Mouse (Mus musculus) ES-E14 (cell line): ENCODE data around the gene Tepp. TPM values are rescaled to one million over a fixed set of nuclear protein-coding genes. Genes with fewer than 3 reads are reported as not detected.

ENCODE experiments used
- DNase-seq: peaks from one replicate; pipeline ENCODE4 v3.0.0-alpha.2; 2013; ENCODE audit warnings: low read depth, low spot score
- H3K27ac ChIP-seq: 2 replicates; pipeline ENCODE4 v1.5.1; 2012; ENCODE audit warnings: low read depth, mild to moderate bottlenecking, low read length, moderate library complexity, mixed read lengths; ENCODE audit not compliant: poor library complexity, insufficient read depth, severe bottlenecking
- H3K36me3 ChIP-seq: 2 replicates; pipeline ENCODE4 v1.6.1; 2012; ENCODE audit warnings: mild to moderate bottlenecking, low read length, moderate library complexity, mixed read lengths; ENCODE audit not compliant: control insufficient read depth, poor library complexity, insufficient read depth, severe bottlenecking
- H3K4me1 ChIP-seq, 2 experiments: fragments of 150-350 bp in 1 of 2; sonication (generic) in 1 of 2; 2 replicates each; pipeline ENCODE4 v1.6.1; 2012; ENCODE audit warnings: low read length in 2 of 2, mild to moderate bottlenecking in 1 of 2, mixed read lengths in 1 of 2; ENCODE audit not compliant: control insufficient read depth in 2 of 2, insufficient read depth in 2 of 2, poor library complexity in 1 of 2
- H3K4me3 ChIP-seq, 2 experiments: fragments of 150-350 bp in 1 of 2; sonication (generic) in 1 of 2; 2 replicates each; pipeline ENCODE4 v1.5.1; 2012; ENCODE audit warnings: low read length in 2 of 2, low read depth in 1 of 2, mild to moderate bottlenecking in 1 of 2, mixed read lengths in 1 of 2; ENCODE audit not compliant: insufficient read depth in 1 of 2, poor library complexity in 1 of 2, severe bottlenecking in 1 of 2
- H3K9ac ChIP-seq: 2 replicates; pipeline ENCODE4 v1.6.1; 2012; ENCODE audit warnings: low read depth, mild to moderate bottlenecking, low read length, mixed read lengths; ENCODE audit not compliant: poor library complexity, insufficient read depth, severe bottlenecking
- H3K9me3 ChIP-seq: fragments of 150-350 bp; sonication (generic); 2 replicates; pipeline ENCODE4 v1.6.1; 2012; ENCODE audit warnings: low read depth, mild to moderate bottlenecking, low read length; ENCODE audit not compliant: control insufficient read depth, insufficient read depth
- CHD2 ChIP-seq: IDR thresholded peaks from 2 replicates; pipeline ENCODE4 v1.6.1; 2014; ENCODE audit warnings: mild to moderate bottlenecking, low read depth, low read length, inconsistent platforms
- HCFC1 ChIP-seq: IDR thresholded peaks from 2 replicates; pipeline ENCODE4 v1.6.1; 2012; ENCODE audit warnings: low read length, inconsistent platforms, borderline replicate concordance; ENCODE audit not compliant: insufficient read depth
- MAFK ChIP-seq: IDR thresholded peaks from 2 replicates; pipeline ENCODE4 v1.6.1; 2014; ENCODE audit warnings: mild to moderate bottlenecking, low read depth, low read length, inconsistent platforms; ENCODE audit not compliant: insufficient read depth
- ZC3H11A ChIP-seq: IDR thresholded peaks from 2 replicates; pipeline ENCODE4 v1.6.1; 2012; ENCODE audit warnings: low read depth, mild to moderate bottlenecking, inconsistent platforms, low read length, borderline replicate concordance
- ZNF384 ChIP-seq: IDR thresholded peaks from 2 replicates; pipeline ENCODE4 v1.6.1; 2012; ENCODE audit warnings: low read depth, low read length, inconsistent platforms
- in situ Hi-C, 2 experiments: fragments of 600-800 bp; cut with MboI; formaldehyde crosslinking; loops; one replicate each; pipeline ENCODE4 v1.15.1; 2025; ENCODE audit warnings: low sequenced_read_pairs in 2 of 2, inconsistent platforms in 1 of 2; ENCODE audit not compliant: unreplicated experiment in 2 of 2
- total RNA-seq: library from RNA; depleted of rRNA; stranded (reverse); fragments of 300-350 nt; gene quantifications from 2 replicates; pipeline ENCODE4 v1.2.3, GENCODE M21; 2012; rRNA removed

Tepp gene
- total RNA-seq, 1 experiment = 0.45 TPM

DNA sequence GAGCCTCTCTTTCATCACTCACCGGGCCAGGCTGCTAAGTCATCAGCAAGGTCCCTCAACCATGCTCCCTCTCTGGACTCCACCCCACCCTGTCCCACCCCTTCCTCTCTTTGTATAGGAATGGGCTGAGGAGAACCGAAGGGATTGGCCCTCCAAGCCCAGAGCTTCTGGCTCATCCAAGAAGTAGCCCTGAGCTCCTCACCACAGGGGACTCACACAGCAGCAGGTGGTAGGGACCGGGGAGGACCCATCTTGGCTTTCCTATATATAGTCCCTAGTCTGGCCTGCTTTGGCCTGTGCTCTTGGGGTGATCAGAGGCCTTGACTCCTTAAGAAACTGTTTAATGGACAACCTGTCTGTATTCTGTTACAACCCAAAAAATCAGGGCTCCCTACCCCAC lies 64.1 kb downstream of the Tepp start:
- H3K4me1 ChIP-seq = peaks cover 0 to 13% of the 10 kb centered on the region in 2 experiments; a peak in 2 of 4 replicates
- no peak overlapping the region for H3K27ac ChIP-seq
- H3K36me3 ChIP-seq = no peaks in the 10 kb centered on the region; the same call in 1 of the 2 replicates
- in situ Hi-C loops = no loop called here
- no peak overlapping the region for H3K9ac ChIP-seq
- DNase-seq = no peak
- no peak overlapping the region for H3K4me3 ChIP-seq
- H3K9me3 ChIP-seq = no peaks in the 10 kb centered on the region
- TF ChIP-seq CHD2 = no peak
- TF ChIP-seq MAFK = no peak
- no peak for TF ChIP-seq ZC3H11A
- TF ChIP-seq HCFC1 = no peak
- no peak for TF ChIP-seq ZNF384

DNA sequence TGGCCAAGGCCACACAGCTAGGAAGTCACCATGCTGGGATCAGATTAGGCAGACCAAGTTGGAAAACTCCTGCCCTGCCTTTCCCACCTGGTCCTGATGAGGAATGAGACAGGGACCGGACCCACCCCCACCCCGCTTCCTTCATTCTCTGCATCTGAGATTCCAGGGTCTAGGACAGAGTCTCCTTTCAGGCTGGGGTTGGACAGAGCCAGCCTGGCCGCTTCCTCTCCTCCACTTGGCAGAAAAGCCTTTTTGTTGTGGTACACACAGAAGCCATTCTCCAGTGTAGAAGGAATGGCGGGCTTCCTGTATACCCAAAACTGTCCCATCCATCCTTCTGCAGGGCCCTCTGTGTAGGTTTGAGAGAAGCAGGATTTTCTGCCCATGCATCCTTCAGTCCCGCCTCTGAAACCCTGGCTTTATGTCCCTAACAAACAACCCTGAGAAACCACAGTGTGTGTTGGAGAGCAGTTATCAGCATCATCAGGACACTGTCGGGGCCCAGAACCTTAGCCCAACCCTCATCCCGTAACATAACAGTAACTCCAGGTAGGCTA lies 65.1 kb downstream of the Tepp start:
- in situ Hi-C loops = no loop called here
- Histone ChIP-seq H3K27ac (no peak overlapping the region), H3K9me3 (no peaks in the 10 kb centered on the region), H3K4me3 (no peak overlapping the region), H3K9ac (no peak overlapping the region), H3K4me1 (peaks cover 0 to 10% of the 10 kb centered on the region in 2 experiments; a peak in 2 of 4 replicates), H3K36me3 (no peaks in the 10 kb centered on the region; the same call in 1 of the 2 replicates)
- no peak for TF ChIP-seq CHD2
- no peak for DNase-seq

Other genes starting within 250 kb of the Tepp start
- gene Katnb1, start 229.4 kb upstream of the Tepp start, total RNA-seq = 23.5 and 31.2 TPM in 2 replicates
- 34.6 and 45.6 TPM in 2 replicates for gene Kifc3, start 107.8 kb upstream of the Tepp start, total RNA-seq
- 1.1 and 1.5 TPM in 2 replicates for gene Cngb1, start 4.0 kb upstream of the Tepp start, total RNA-seq
- gene Zfp319, start 21.4 kb downstream of the Tepp start, total RNA-seq = 2.4 and 3.2 TPM in 2 replicates
- 18.6 and 25.9 TPM in 2 replicates for gene Usb1, start 21.7 kb downstream of the Tepp start, total RNA-seq
- gene Mmp15, start 41.7 kb downstream of the Tepp start, total RNA-seq = 5.0 and 5.4 TPM in 2 replicates
- 64.4 and 70.5 TPM in 2 replicates for gene Cfap20, start 124.3 kb downstream of the Tepp start, total RNA-seq
- 40.2 and 52.4 TPM in 2 replicates for gene Csnk2a2, start 179.5 kb downstream of the Tepp start, total RNA-seq
- 1.1 and 1.4 TPM in 2 replicates for gene Ccdc113, start 223.5 kb downstream of the Tepp start, total RNA-seq